Mouse (Mus musculus): Measurements from ENCODE around the gene Rpl37. TPM values are rescaled to one million over a fixed set of nuclear protein-coding genes. Genes with fewer than 3 reads are reported as not detected.

Rpl37 gene
- polyA plus RNA-seq, 1 experiment from 2014 or later: 859 TPM

DNA sequence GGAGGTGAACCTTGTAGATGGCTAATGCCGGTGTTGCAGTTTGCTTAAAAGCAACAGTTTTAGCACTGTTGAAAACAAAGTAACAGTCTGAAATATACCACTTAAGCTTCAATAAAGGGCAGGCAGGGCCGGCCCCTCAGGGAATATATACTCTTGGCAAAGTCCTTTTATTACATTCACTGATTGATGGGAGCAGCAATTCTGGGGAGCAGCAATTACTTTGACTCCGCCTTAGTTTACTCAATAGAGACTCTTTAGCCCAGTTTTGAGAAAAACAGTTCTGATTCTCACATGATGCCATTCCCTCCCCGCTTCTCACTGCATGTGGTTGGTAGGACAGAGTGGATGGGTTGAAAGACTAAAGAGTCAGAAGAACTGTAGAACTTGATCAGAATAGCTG is 32.7 kb downstream of the Rpl37 start:
- H3K4me1 ChIP-seq (replicated peaks; ENCODE audit: insufficient read depth, low read length): peaks cover 13% of the 10 kb centered on the region
- ATAC-seq (replicated peaks; ENCODE audit: low FRiP score, low read depth) (no peak), DNase-seq (ENCODE audit: low spot score) (no peak)
- TF ChIP-seq CTCF (IDR thresholded peaks at IDR 0.05; ENCODE audit: low read depth): no peak
- no peak overlapping the region for H3K4me3 ChIP-seq (replicated peaks; ENCODE audit: low read depth, low read length)
- no peaks in the 10 kb centered on the region for H3K27me3 ChIP-seq (ENCODE audit: insufficient read depth, low read length)
- no peak overlapping the region for H3K9ac ChIP-seq (ENCODE audit: low read depth, low read length)
- H3K27ac ChIP-seq: 0 out of 2 replicates have a peak overlapping the region, but pooled peaks have one; percentile 8
- H3K36me3 ChIP-seq (ENCODE audit: insufficient read depth, low read length): no peaks in the 10 kb centered on the region
- no peaks in the 10 kb centered on the region for H3K9me3 ChIP-seq (replicated peaks; ENCODE audit: low read length)
- 48% methylated on average over 4 of the region's 4 CpGs for WGBS
- H3K4me2 ChIP-seq (ENCODE audit: low read length): no peak overlapping the region

GRCm38 (mm10) chr15:5152171-5152570 is 35.7 kb downstream of the Rpl37 start:
- Histone ChIP-seq H3K4me1 (replicated peaks; ENCODE audit: insufficient read depth, low read length) (peaks cover 3% of the 10 kb centered on the region; the same call in 1 of the 2 replicates), H3K27me3 (ENCODE audit: insufficient read depth, low read length) (no peaks in the 10 kb centered on the region), H3K36me3 (ENCODE audit: insufficient read depth, low read length) (no peaks in the 10 kb centered on the region), H3K4me3 (replicated peaks; ENCODE audit: low read depth, low read length) (no peak overlapping the region), H3K4me2 (ENCODE audit: low read length) (no peak overlapping the region), H3K27ac (no peak overlapping the region), H3K9me3 (replicated peaks; ENCODE audit: low read length) (no peaks in the 10 kb centered on the region), H3K9ac (ENCODE audit: low read depth, low read length) (no peak overlapping the region)
- WGBS: 85% methylated on average over 6 of the region's 6 CpGs
- no peak for TF ChIP-seq CTCF (IDR thresholded peaks at IDR 0.05; ENCODE audit: low read depth)
- DNase-seq (ENCODE audit: low spot score) (no peak), ATAC-seq (replicated peaks; ENCODE audit: low FRiP score, low read depth) (no peak)

- no peak for DNase-seq (ENCODE audit: low spot score)
- no peaks in the 10 kb centered on the region for H3K36me3 ChIP-seq (ENCODE audit: insufficient read depth, low read length)
- H3K4me3 ChIP-seq (replicated peaks; ENCODE audit: low read depth, low read length): no peak overlapping the region
- 66% methylated on average over 9 of the region's 9 CpGs for WGBS
- H3K4me2 ChIP-seq (ENCODE audit: low read length): no peak overlapping the region
- no peak overlapping the region for H3K9ac ChIP-seq (ENCODE audit: low read depth, low read length)
- H3K4me1 ChIP-seq (replicated peaks; ENCODE audit: insufficient read depth, low read length): peaks cover 3% of the 10 kb centered on the region; the same call in 1 of the 2 replicates
- no peak for TF ChIP-seq CTCF (IDR thresholded peaks at IDR 0.05; ENCODE audit: low read depth)
- ATAC-seq (replicated peaks; ENCODE audit: low FRiP score, low read depth): no peak
- H3K27me3 ChIP-seq (ENCODE audit: insufficient read depth, low read length): no peaks in the 10 kb centered on the region
- H3K27ac ChIP-seq: no peak overlapping the region
- no peaks in the 10 kb centered on the region for H3K9me3 ChIP-seq (replicated peaks; ENCODE audit: low read length)
Observed at GRCm38 (mm10) chr15:5154621-5155020, 38.2 kb downstream of the Rpl37 start.

DNA sequence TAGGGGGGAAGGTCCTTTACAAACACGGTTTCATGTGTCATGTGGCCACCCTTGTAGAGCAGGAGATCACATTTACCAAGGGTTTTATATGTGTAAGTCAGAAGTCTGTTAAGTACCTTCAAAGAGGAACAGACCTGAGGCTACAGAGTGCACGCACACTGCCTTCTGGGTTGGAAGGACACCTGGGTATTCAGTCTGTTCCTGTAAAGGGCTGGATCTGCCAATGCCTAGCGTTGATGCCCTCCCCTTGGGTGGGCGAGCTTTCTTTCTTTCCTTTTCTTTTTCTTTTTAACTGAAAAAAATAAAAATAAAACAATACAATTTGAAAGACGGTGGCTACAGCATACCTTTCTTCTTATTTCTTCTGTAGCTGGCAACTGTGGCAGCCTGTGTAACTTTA is 38.6 kb downstream of the Rpl37 start:
- no peak for ATAC-seq (replicated peaks; ENCODE audit: low FRiP score, low read depth)
- Histone ChIP-seq H3K27me3 (ENCODE audit: insufficient read depth, low read length) (no peaks in the 10 kb centered on the region), H3K27ac (no peak overlapping the region), H3K4me1 (replicated peaks; ENCODE audit: insufficient read depth, low read length) (peaks cover 3% of the 10 kb centered on the region; the same call in 1 of the 2 replicates), H3K4me2 (ENCODE audit: low read length) (no peak overlapping the region), H3K4me3 (replicated peaks; ENCODE audit: low read depth, low read length) (no peak overlapping the region), H3K9me3 (replicated peaks; ENCODE audit: low read length) (no peaks in the 10 kb centered on the region), H3K9ac (ENCODE audit: low read depth, low read length) (no peak overlapping the region), H3K36me3 (ENCODE audit: insufficient read depth, low read length) (no peaks in the 10 kb centered on the region)
- no peak for DNase-seq (ENCODE audit: low spot score)
- WGBS: 58% methylated on average over 5 of the region's 5 CpGs
- TF ChIP-seq CTCF (IDR thresholded peaks at IDR 0.05; ENCODE audit: low read depth): no peak

GRCm38 (mm10) chr15:5156355-5156754 is 39.9 kb downstream of the Rpl37 start:
- no peak overlapping the region for H3K4me3 ChIP-seq (replicated peaks; ENCODE audit: low read depth, low read length)
- H3K4me1 ChIP-seq (replicated peaks; ENCODE audit: insufficient read depth, low read length): peaks cover 3% of the 10 kb centered on the region; the same call in 1 of the 2 replicates
- H3K4me2 ChIP-seq (ENCODE audit: low read length): no peak overlapping the region
- ATAC-seq (replicated peaks; ENCODE audit: low FRiP score, low read depth) (no peak), DNase-seq (ENCODE audit: low spot score) (no peak)
- H3K27me3 ChIP-seq (ENCODE audit: insufficient read depth, low read length): no peaks in the 10 kb centered on the region
- H3K27ac ChIP-seq: no peak overlapping the region
- TF ChIP-seq CTCF (IDR thresholded peaks at IDR 0.05; ENCODE audit: low read depth): no peak
- WGBS: 82% methylated on average over 4 of the region's 4 CpGs
- no peaks in the 10 kb centered on the region for H3K9me3 ChIP-seq (replicated peaks; ENCODE audit: low read length)
- no peak overlapping the region for H3K9ac ChIP-seq (ENCODE audit: low read depth, low read length)
- no peaks in the 10 kb centered on the region for H3K36me3 ChIP-seq (ENCODE audit: insufficient read depth, low read length)

DNA sequence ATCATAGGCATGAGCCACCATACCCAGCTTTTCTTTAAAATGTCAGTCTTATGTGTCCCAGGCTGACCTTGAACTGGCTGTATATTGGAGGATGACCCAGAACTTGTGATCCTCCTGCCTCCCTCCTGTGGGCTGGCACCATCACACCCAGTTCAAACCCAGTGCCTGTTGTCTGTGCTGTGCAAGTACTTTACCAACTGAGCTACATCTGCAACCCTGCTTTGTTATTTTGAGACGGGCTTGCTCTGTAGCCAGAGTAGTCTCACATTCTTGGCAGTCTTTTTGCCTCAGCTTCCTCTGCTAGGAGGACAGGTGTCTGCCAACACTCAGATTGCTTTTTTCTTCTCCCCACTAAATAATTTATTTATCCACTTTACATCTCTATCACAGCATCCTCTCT is 40.9 kb downstream of the Rpl37 start:
- H3K27me3 ChIP-seq (ENCODE audit: insufficient read depth, low read length): no peaks in the 10 kb centered on the region
- DNase-seq (ENCODE audit: low spot score) (no peak), ATAC-seq (replicated peaks; ENCODE audit: low FRiP score, low read depth) (no peak)
- no peak overlapping the region for H3K27ac ChIP-seq
- H3K4me1 ChIP-seq (replicated peaks; ENCODE audit: insufficient read depth, low read length): peaks cover 3% of the 10 kb centered on the region; the same call in 1 of the 2 replicates
- H3K4me2 ChIP-seq (ENCODE audit: low read length): no peak overlapping the region
- no peaks in the 10 kb centered on the region for H3K36me3 ChIP-seq (ENCODE audit: insufficient read depth, low read length)
- no peak overlapping the region for H3K4me3 ChIP-seq (replicated peaks; ENCODE audit: low read depth, low read length)
- no peak for TF ChIP-seq CTCF (IDR thresholded peaks at IDR 0.05; ENCODE audit: low read depth)
- H3K9me3 ChIP-seq (replicated peaks; ENCODE audit: low read length): no peaks in the 10 kb centered on the region
- H3K9ac ChIP-seq (ENCODE audit: low read depth, low read length): no peak overlapping the region
- 88% methylated on average over 1 of the region's 1 CpGs for WGBS

GRCm38 (mm10) chr15:5158827-5159226 is 42.4 kb downstream of the Rpl37 start:
- no peak for ATAC-seq (replicated peaks; ENCODE audit: low FRiP score, low read depth)
- no peak for DNase-seq (ENCODE audit: low spot score)

More at GRCm38 (mm10) chr15:5158827-5159226, 42.4 kb downstream of the Rpl37 start:
- H3K36me3 ChIP-seq (ENCODE audit: insufficient read depth, low read length): peaks cover 5% of the 10 kb centered on the region; the same call in 1 of the 2 replicates
- no peak overlapping the region for H3K27ac ChIP-seq
- peaks cover 3% of the 10 kb centered on the region; the same call in 1 of the 2 replicates for H3K4me1 ChIP-seq (replicated peaks; ENCODE audit: insufficient read depth, low read length)
- WGBS: 52% methylated on average over 6 of the region's 6 CpGs
- no peaks in the 10 kb centered on the region for H3K27me3 ChIP-seq (ENCODE audit: insufficient read depth, low read length)
- no peak overlapping the region for H3K4me3 ChIP-seq (replicated peaks; ENCODE audit: low read depth, low read length)
- H3K9ac ChIP-seq (ENCODE audit: low read depth, low read length): no peak overlapping the region
- no peak overlapping the region for H3K4me2 ChIP-seq (ENCODE audit: low read length)
- H3K9me3 ChIP-seq (replicated peaks; ENCODE audit: low read length): no peaks in the 10 kb centered on the region
- TF ChIP-seq CTCF (IDR thresholded peaks at IDR 0.05; ENCODE audit: low read depth): no peak
